ENCODE assay signal across 30 mouse cellular contexts in the genomic region with DNA sequence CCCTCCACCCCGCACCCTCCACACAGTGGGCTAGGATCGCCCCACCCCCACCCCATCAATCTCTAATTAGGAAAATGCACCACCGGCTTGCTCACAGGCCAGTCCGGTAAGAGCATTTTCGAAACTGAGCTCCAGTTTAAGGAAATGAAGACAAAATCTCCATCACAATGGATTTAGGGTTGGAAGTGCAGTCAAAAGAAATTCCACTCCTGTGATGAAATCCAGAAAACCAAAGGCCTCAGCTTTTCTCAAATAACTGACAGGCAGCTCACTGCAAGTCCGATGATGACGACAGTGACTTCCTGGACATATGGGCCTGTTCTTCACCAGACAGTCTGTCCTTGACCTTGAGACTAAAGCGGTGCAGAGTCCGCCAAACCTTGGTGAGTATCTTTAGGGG. TPM values are rescaled to one million over a fixed set of nuclear protein-coding genes. Genes with fewer than 3 reads are reported as not detected.
DNase-seq lines count a peak whose midpoint lies in the region; ATAC-seq and TF ChIP-seq lines count a peak whose summit lies in the region.
"Had no signal": no experiment of that assay in that cellular context is flagged by ENCODE, and none has a peak within 500 bp of the region (broad histone marks: within the 10 kb centered on the region; RNA-seq: fewer than 3 reads in every experiment).

No protein-coding gene starts in this region.

- TF ChIP-seq POLR2A in brain, embryonic 14.5 days (IDR thresholded peaks at IDR 0.05; ENCODE audit: borderline replicate concordance, extremely low read depth, insufficient read depth, insufficient read length, poor library complexity, severe bottlenecking), result no peak

- H3K4me1 ChIP-seq in midbrain, embryonic 10.5 days, result peaks cover 54% of the 10 kb centered on the region
- peaks cover 12% of the 10 kb centered on the region for H3K4me1 ChIP-seq in midbrain, embryonic 11.5 days (ENCODE audit: control insufficient read depth, insufficient read depth, low read length)

- no peak for TF ChIP-seq CTCF in brain, embryonic 14.5 days (IDR thresholded peaks at IDR 0.05; ENCODE audit: borderline replicate concordance, extremely low read depth, insufficient read depth, insufficient read length)

- no peak for ATAC-seq in midbrain, embryonic 11.5 days (ENCODE audit: low FRiP score)
- ATAC-seq: forebrain, embryonic 16.5 days; intestine, embryonic 16.5 days; midbrain, embryonic 13.5 days had no signal

- no peak overlapping the region for H3K4me3 ChIP-seq in midbrain, embryonic 10.5 days
- no peak overlapping the region for H3K4me3 ChIP-seq in midbrain, embryonic 11.5 days (ENCODE audit: low read depth, low read length)
- H3K4me3 ChIP-seq: embryonic facial prominence, embryonic 13.5 days; hindbrain, embryonic 13.5 days; left cerebral cortex, adult 2 months; limb, embryonic 13.5 days; lung, embryonic 15.5 days; midbrain, embryonic 13.5 days had no signal

- no peak for DNase-seq in midbrain, embryonic 10.5 days (ENCODE audit: low spot score)
- no peak for DNase-seq in midbrain, embryonic 11.5 days (ENCODE audit: low spot score, missing footprints)
- peak; percentile 93 for DNase-seq in ES-CJ7 (ENCODE audit: low read depth, low spot score)
- peak; percentile 34 for DNase-seq in brain, embryonic 14.5 days (ENCODE audit: low read depth)
- no peak for DNase-seq in kidney, postnatal 36 days
- DNase-seq in MN1 (ENCODE audit: low spot score), result no peak
- DNase-seq in right cerebral cortex, adult 2 months (ENCODE audit: low spot score in 2 of 2), result no peak
- DNase-seq: adrenal gland, adult 8-10 months; B cell, adult 2 months; cerebellum, adult 11 months; cerebellum, adult 9-10 months; cerebellum, postnatal 36 days; heart, postnatal 36 days; kidney, adult 9 months; kidney, postnatal 10 days; layer of hippocampus, adult 9-11 months; right cerebral cortex, postnatal 25 days; spleen, adult 18-20 months; thymus, adult 2 months; thymus, postnatal 4 days had no signal

- no peaks in the 10 kb centered on the region for H3K36me3 ChIP-seq in midbrain, embryonic 10.5 days
- no peaks in the 10 kb centered on the region for H3K36me3 ChIP-seq in midbrain, embryonic 11.5 days (ENCODE audit: control insufficient read depth, insufficient read depth, low read length)
- H3K36me3 ChIP-seq: embryonic facial prominence, embryonic 13.5 days; hindbrain, embryonic 13.5 days; limb, embryonic 13.5 days; lung, embryonic 15.5 days; midbrain, embryonic 13.5 days had no signal

- H3K9ac ChIP-seq in midbrain, embryonic 11.5 days (ENCODE audit: low read length), result no peak overlapping the region
- H3K9ac ChIP-seq: embryonic facial prominence, embryonic 13.5 days; hindbrain, embryonic 13.5 days; limb, embryonic 13.5 days; lung, embryonic 15.5 days; midbrain, embryonic 13.5 days had no signal

- H3K4me2 ChIP-seq in midbrain, embryonic 11.5 days, result no peak overlapping the region
- H3K4me2 ChIP-seq: embryonic facial prominence, embryonic 13.5 days; heart, embryonic 11.5 days; hindbrain, embryonic 13.5 days; limb, embryonic 13.5 days; liver, embryonic 11.5 days; lung, embryonic 15.5 days; midbrain, embryonic 13.5 days had no signal

- 75% methylated on average over 9 of the region's 9 CpGs for WGBS in midbrain, embryonic 10.5 days
- 69% methylated on average over 9 of the region's 9 CpGs for WGBS in midbrain, embryonic 11.5 days

- no peaks in the 10 kb centered on the region for H3K27me3 ChIP-seq in midbrain, embryonic 10.5 days (ENCODE audit: low read depth, poor library complexity, severe bottlenecking)
- H3K27me3 ChIP-seq in midbrain, embryonic 11.5 days (ENCODE audit: control insufficient read depth, insufficient read depth, low read length), result no peaks in the 10 kb centered on the region
- H3K27me3 ChIP-seq: embryonic facial prominence, embryonic 13.5 days; hindbrain, embryonic 13.5 days; limb, embryonic 13.5 days; lung, embryonic 15.5 days; midbrain, embryonic 13.5 days had no signal

- H3K9me3 ChIP-seq in midbrain, embryonic 10.5 days (replicated peaks), result no peaks in the 10 kb centered on the region
- H3K9me3 ChIP-seq in midbrain, embryonic 11.5 days (ENCODE audit: control insufficient read depth, low read length), result no peaks in the 10 kb centered on the region
- H3K9me3 ChIP-seq: embryonic facial prominence, embryonic 13.5 days; hindbrain, embryonic 13.5 days; limb, embryonic 13.5 days; lung, embryonic 15.5 days; midbrain, embryonic 13.5 days had no signal

- H3K27ac ChIP-seq in midbrain, embryonic 10.5 days (replicated peaks), result peak overlapping the region; percentile 64
- H3K27ac ChIP-seq in midbrain, embryonic 11.5 days (ENCODE audit: low read depth, low read length), result no peak overlapping the region
- H3K27ac ChIP-seq: embryonic facial prominence, embryonic 13.5 days; hindbrain, embryonic 13.5 days; left cerebral cortex, adult 2 months; limb, embryonic 13.5 days; lung, embryonic 15.5 days; midbrain, embryonic 13.5 days had no signal

RNA-seq across cellular contexts. Expression of a gene that starts 36.2 kb away (rescaled TPM):
- 9.2 TPM in 2 replicates for polyA plus RNA-seq in midbrain, embryonic 10.5 days (2016; fragmentation: Nextera tagmentation; extraction: Ambion mirVana)
- 8.9 and 14.0 TPM in 2 replicates for polyA plus RNA-seq in midbrain, embryonic 11.5 days (2014; fragmentation: Nextera tagmentation; extraction: Ambion mirVana)
- polyA plus RNA-seq in brain, embryonic 14.5 days (2012; rRNA removed), result 21.2 and 29.9 TPM in 2 replicates

Comparison
In these comparisons a context has a peak if more than half of its experiments do, and no peak if none do; other contexts are left out.
1. DNase-seq: peak in ES-CJ7 (single experiment) and brain, embryonic 14.5 days (single experiment); none in midbrain, embryonic 10.5 days (single experiment), midbrain, embryonic 11.5 days (single experiment), kidney, postnatal 36 days (0 of 2), MN1 (single experiment) and right cerebral cortex, adult 2 months (0 of 2).